Mouse (Mus musculus) lung, embryonic 14.5 days (tissue): ENCODE results near the gene Dnmt3a. TPM values are rescaled to one million over a fixed set of nuclear protein-coding genes. Genes with fewer than 3 reads are reported as not detected.
A peak's percentile ranks its signal among the peaks of the same experiment; 100 is the strongest.

Source experiments
- ATAC-seq: fragments of 200-750 bp; cut with Nextera tagmentation; 2 replicates; pipeline ENCODE4 v1.8.0; 2017; ENCODE audit warnings: mild to moderate bottlenecking, moderate TSS enrichment, moderate library complexity; ENCODE audit not compliant: insufficient read depth
- DNase-seq: peaks from one replicate; pipeline ENCODE4 v3.0.0-alpha.2; 2015
- H3K27ac ChIP-seq: fragments of 300-500 bp; sonication (generic); 2 replicates; pipeline ENCODE4 v1.5.1; 2014; ENCODE audit warnings: low read depth, mild to moderate bottlenecking, moderate library complexity
- H3K27me3 ChIP-seq: fragments of 300-500 bp; sonication (generic); 2 replicates; pipeline ENCODE4 v1.6.1; 2014; ENCODE audit warnings: low read length, control low read depth; ENCODE audit not compliant: insufficient read depth
- H3K36me3 ChIP-seq: fragments of 300-500 bp; sonication (generic); 2 replicates; pipeline ENCODE4 v1.6.1; 2014; ENCODE audit warnings: control low read depth; ENCODE audit not compliant: insufficient read depth
- H3K4me1 ChIP-seq: fragments of 300-500 bp; sonication (generic); 2 replicates; pipeline ENCODE4 v1.6.1; 2014; ENCODE audit warnings: antibody characterized with exemption, control low read depth; ENCODE audit not compliant: insufficient read depth
- H3K4me2 ChIP-seq: fragments of 300-500 bp; sonication (generic); 2 replicates; pipeline ENCODE4 v1.6.1; 2014; ENCODE audit warnings: mild to moderate bottlenecking
- H3K4me3 ChIP-seq: fragments of 300-500 bp; sonication (generic); 2 replicates; pipeline ENCODE4 v1.5.1; 2014; ENCODE audit warnings: low read depth, low read length
- H3K9ac ChIP-seq: fragments of 300-500 bp; sonication (generic); 2 replicates; pipeline ENCODE4 v1.6.1; 2014
- H3K9me3 ChIP-seq: fragments of 300-500 bp; sonication (generic); 2 replicates; pipeline ENCODE4 v1.6.1; 2016; ENCODE audit warnings: low read depth, low read length, control low read depth
- CTCF ChIP-seq: IDR thresholded peaks from 2 replicates; pipeline ENCODE4 v1.5.1; 2016; ENCODE audit warnings: antibody characterized with exemption, low read depth
- WGBS: fragments of 180-500 bp; shearing (Covaris S2); extraction: QIAGEN DNeasy Blood & Tissue Kit; methylation state at CpG from one replicate; pipeline ENCODE4 v1.1.7; 2014; 5-methylcytosine and 5-hydroxymethylcytosine counted together
- polyA plus RNA-seq: library from polyadenylated mRNA; unstranded; fragments of >200 nt; fragmentation: Nextera tagmentation; extraction: Ambion mirVana; gene quantifications from 2 replicates; pipeline ENCODE4 v1.2.1, GENCODE M21; 2014

The Dnmt3a gene
- polyA plus RNA-seq, 1 experiment from 2014 or later, result 95.5 TPM

- TF ChIP-seq CTCF, result no peak
Measured at GRCm38 (mm10) chr12:3817566-3817965, 11.8 kb downstream of the Dnmt3a start.

GRCm38 (mm10) chr12:3819899-3820298 lies 14.1 kb downstream of the Dnmt3a start:
- DNase-seq (peak; percentile 65), ATAC-seq (no peak)
- H3K9ac ChIP-seq, result no peak overlapping the region
- H3K27me3 ChIP-seq, result no peaks in the 10 kb centered on the region
- no peak overlapping the region for H3K4me2 ChIP-seq
- peaks cover 15% of the 10 kb centered on the region for H3K36me3 ChIP-seq
- TF ChIP-seq CTCF, result no peak
- no peak overlapping the region for H3K4me3 ChIP-seq
- no peaks in the 10 kb centered on the region for H3K9me3 ChIP-seq
- H3K4me1 ChIP-seq, result peaks cover 19% of the 10 kb centered on the region
- 22% methylated on average over 4 of the region's 4 CpGs for WGBS
- no peak overlapping the region for H3K27ac ChIP-seq

More at GRCm38 (mm10) chr12:3817566-3817965, 11.8 kb downstream of the Dnmt3a start:
- H3K27me3 ChIP-seq, result no peaks in the 10 kb centered on the region
- no peak for ATAC-seq
- no peak overlapping the region for H3K27ac ChIP-seq
- 70% methylated on average over 5 of the region's 5 CpGs for WGBS
- no peaks in the 10 kb centered on the region for H3K9me3 ChIP-seq
- H3K9ac ChIP-seq, result no peak overlapping the region
- H3K36me3 ChIP-seq, result peaks cover 21% of the 10 kb centered on the region
- no peak overlapping the region for H3K4me3 ChIP-seq
- peaks cover 13% of the 10 kb centered on the region; the same call in 1 of the 2 replicates for H3K4me1 ChIP-seq
- no peak overlapping the region for H3K4me2 ChIP-seq
- DNase-seq, result no peak

- 72% methylated on average over 5 of the region's 5 CpGs for WGBS
- H3K4me1 ChIP-seq, result peaks cover 21% of the 10 kb centered on the region
Measured at GRCm38 (mm10) chr12:3823408-3823807, 17.6 kb downstream of the Dnmt3a start.

DNA sequence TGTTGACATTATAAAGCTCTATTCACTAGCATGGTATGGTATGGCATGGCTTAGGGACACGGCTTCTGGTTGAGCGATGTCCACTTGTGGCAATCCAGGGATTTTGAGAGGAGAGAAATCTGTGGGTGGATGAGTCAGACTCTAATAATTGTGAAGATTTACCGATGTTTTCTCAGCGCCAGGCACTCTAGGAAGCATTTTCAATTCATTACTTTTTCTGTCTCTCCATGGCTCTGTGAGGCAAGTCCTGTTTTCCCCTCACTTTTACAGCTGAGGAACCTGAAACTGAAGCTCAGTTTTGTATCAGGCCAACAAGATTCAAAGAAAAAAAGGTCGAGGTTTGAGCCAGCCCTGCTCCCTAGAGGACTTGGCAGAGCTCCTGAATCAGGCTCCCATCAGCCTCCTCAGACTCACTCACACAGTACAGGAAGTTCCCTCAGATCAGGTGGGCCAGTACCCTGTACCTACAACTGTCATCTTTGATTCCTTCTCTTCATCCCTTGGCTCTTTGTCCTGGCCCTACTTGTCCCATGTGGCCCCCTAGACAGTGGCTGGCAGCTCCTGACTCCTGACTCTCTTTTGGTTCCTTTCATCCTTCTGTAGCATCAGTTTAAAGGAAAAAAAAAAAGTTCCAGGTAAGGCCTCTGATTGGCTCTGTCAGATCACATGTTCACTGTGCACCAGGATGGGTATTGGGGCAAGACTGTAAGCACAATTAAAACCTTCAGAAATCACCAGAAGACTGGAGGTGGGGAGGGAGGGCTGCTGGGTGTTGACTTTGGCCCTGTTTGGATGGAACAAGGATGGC lies 19.3 kb downstream of the Dnmt3a start:
- H3K9me3 ChIP-seq, result no peaks in the 10 kb centered on the region
- ATAC-seq (0 out of 2 replicates have a peak, but pooled peaks have one; percentile 21), DNase-seq (no peak)
- H3K4me2 ChIP-seq, result no peak overlapping the region
- H3K9ac ChIP-seq, result no peak overlapping the region
- H3K27ac ChIP-seq, result no peak overlapping the region
- H3K4me1 ChIP-seq, result peaks cover 16% of the 10 kb centered on the region
- no peak for TF ChIP-seq CTCF
- 0 out of 2 replicates have a peak, but pooled peaks cover 3% of the 10 kb centered on the region for H3K36me3 ChIP-seq
- no peaks in the 10 kb centered on the region for H3K27me3 ChIP-seq
- 70% methylated on average over 5 of the region's 5 CpGs for WGBS
- no peak overlapping the region for H3K4me3 ChIP-seq

More at GRCm38 (mm10) chr12:3823408-3823807, 17.6 kb downstream of the Dnmt3a start:
- Histone ChIP-seq H3K4me2 (no peak overlapping the region), H3K9me3 (no peaks in the 10 kb centered on the region), H3K9ac (no peak overlapping the region), H3K36me3 (no peaks in the 10 kb centered on the region), H3K4me3 (no peak overlapping the region), H3K27me3 (no peaks in the 10 kb centered on the region), H3K27ac (no peak overlapping the region)
- no peak for TF ChIP-seq CTCF
- DNase-seq (no peak), ATAC-seq (no peak)

GRCm38 (mm10) chr12:3825714-3826080 lies 19.9 kb downstream of the Dnmt3a start:
- ATAC-seq (peak; percentile 62; the same call in 1 of the 2 replicates), DNase-seq (no peak)
- no peak overlapping the region for H3K4me3 ChIP-seq
- H3K36me3 ChIP-seq, result 0 out of 2 replicates have a peak, but pooled peaks cover 3% of the 10 kb centered on the region
- no peak overlapping the region for H3K9ac ChIP-seq
- H3K4me2 ChIP-seq, result no peak overlapping the region
- H3K4me1 ChIP-seq, result peaks cover 16% of the 10 kb centered on the region
- peak overlapping the region; percentile 47; the same call in 1 of the 2 replicates for H3K27ac ChIP-seq
- H3K9me3 ChIP-seq, result no peaks in the 10 kb centered on the region
- WGBS, result 32% methylated on average over 12 of the region's 12 CpGs
- TF ChIP-seq CTCF, result no peak
- no peaks in the 10 kb centered on the region for H3K27me3 ChIP-seq

GRCm38 (mm10) chr12:3827771-3828170 lies 22.0 kb downstream of the Dnmt3a start:
- ATAC-seq (no peak), DNase-seq (no peak)
- Histone ChIP-seq H3K27ac (no peak overlapping the region), H3K4me1 (peaks cover 22% of the 10 kb centered on the region), H3K4me3 (no peak overlapping the region), H3K36me3 (0 out of 2 replicates have a peak, but pooled peaks cover 3% of the 10 kb centered on the region), H3K27me3 (no peaks in the 10 kb centered on the region), H3K9me3 (no peaks in the 10 kb centered on the region), H3K4me2 (no peak overlapping the region), H3K9ac (no peak overlapping the region)
- no peak for TF ChIP-seq CTCF
- WGBS, result 75% methylated on average over 5 of the region's 5 CpGs

DNA sequence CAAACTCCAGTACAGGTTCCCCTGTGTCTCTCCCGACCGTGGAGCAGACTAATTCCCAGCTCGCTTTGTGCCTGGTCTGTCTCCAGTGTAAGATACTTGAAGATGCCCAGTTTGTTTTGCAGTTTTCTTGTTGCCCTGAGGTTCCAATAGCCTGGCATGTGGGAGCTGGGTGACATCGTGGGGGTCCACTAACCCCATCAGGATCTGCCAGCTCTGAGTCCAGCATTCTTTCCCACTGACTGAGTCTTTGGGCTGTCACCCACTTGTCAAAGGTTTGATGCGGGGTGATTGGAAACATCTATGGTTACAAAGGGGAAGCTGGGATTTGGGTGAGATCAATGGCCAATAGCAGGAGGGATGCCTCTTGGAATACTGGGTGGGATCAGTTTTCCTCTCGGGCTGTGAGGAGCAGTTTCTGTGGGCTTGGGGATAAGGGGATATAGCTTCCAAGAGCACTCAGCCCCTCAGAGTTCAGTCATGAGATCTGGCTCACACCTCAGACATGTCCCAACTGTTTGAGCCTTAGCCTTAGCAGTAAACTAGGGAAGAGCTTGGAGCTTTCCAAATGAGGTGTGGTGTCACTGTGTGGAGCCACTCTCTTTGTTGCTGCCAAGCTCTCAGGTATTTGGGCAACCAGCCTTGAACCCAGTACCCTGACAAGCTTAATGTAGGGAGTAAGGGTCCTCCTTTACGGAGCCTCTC lies 27.4 kb downstream of the Dnmt3a start:
- Histone ChIP-seq H3K27me3 (no peaks in the 10 kb centered on the region), H3K4me2 (peak overlapping the region; percentile 60), H3K4me3 (0 out of 2 replicates have a peak overlapping the region, but pooled peaks have one; percentile 8), H3K4me1 (peaks cover 30% of the 10 kb centered on the region), H3K36me3 (peaks cover 35% of the 10 kb centered on the region), H3K27ac (peak overlapping the region; percentile 93), H3K9ac (peak overlapping the region; percentile 43), H3K9me3 (no peaks in the 10 kb centered on the region)
- peak; percentile 61 for DNase-seq
- ATAC-seq, result peak; percentile 33
- WGBS, result 44% methylated on average over 7 of the region's 7 CpGs
- TF ChIP-seq CTCF, result no peak
